Mouse (Mus musculus) lung, postnatal 0 days (tissue): Measurements from ENCODE around the gene Astn1.

Source experiments
- CTCF ChIP-seq: IDR thresholded peaks from 2 replicates; pipeline ENCODE4 v1.5.1; 2016; ENCODE audit warnings: antibody characterized with exemption, mild to moderate bottlenecking
- EP300 ChIP-seq: IDR thresholded peaks from 2 replicates; pipeline ENCODE4 v1.6.1; 2016; ENCODE audit warnings: antibody characterized with exemption, mild to moderate bottlenecking, control low read depth

DNA sequence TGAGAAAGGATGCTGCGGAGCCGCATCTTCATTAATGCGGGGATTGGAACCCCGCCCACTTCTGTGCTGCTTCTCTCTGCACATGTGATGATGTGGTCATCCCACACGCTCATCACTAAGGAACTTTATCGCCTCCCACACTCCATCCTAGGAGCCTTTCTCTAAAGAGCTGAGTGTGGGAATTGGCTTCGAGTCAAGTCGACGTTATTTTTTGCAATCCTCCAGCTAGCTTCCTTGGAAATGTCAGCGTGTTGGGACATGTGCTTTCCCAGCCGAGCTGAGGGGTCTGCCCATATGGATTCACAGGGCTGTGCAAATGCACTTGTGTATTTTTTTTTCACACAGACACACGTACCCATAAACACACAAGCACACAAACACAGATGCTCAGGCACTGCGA, 151.5 kb downstream of the Astn1 start:
- TF ChIP-seq CTCF (no peak), EP300 (no peak)
